Mouse (Mus musculus) heart, adult 2 months (tissue): ENCODE data around the gene Wdhd1. TPM values are rescaled to one million over a fixed set of nuclear protein-coding genes. Genes with fewer than 3 reads are reported as not detected.

ENCODE experiments used
- DNase-seq, 2 experiments: peaks; one replicate each; pipeline ENCODE4 v3.0.0; 2021
- H3K27ac ChIP-seq: fragments of 200-600 bp; 2 replicates; pipeline ENCODE4 v1.8.1; 2022
- H3K27me3 ChIP-seq: fragments of 200-500 bp; 2 replicates; pipeline ENCODE4 v1.6.1; 2012; ENCODE audit warnings: mild to moderate bottlenecking, low read length, inconsistent platforms, mixed read lengths; ENCODE audit not compliant: control insufficient read depth, insufficient read depth
- H3K36me3 ChIP-seq: fragments of 200-500 bp; 2 replicates; pipeline ENCODE4 v1.6.1; 2012; ENCODE audit warnings: low read length, inconsistent platforms; ENCODE audit not compliant: control insufficient read depth, insufficient read depth
- H3K4me1 ChIP-seq: fragments of 200-500 bp; 2 replicates; pipeline ENCODE4 v1.6.1; 2011; ENCODE audit warnings: low read length; ENCODE audit not compliant: control insufficient read depth, insufficient read depth
- H3K4me3 ChIP-seq: fragments of 200-600 bp; 2 replicates; pipeline ENCODE4 v1.8.1; 2022
- H3K79me2 ChIP-seq: fragments of 200-500 bp; replicated peaks from 2 replicates; pipeline ENCODE4 v1.6.1; 2012; ENCODE audit warnings: mild to moderate bottlenecking, inconsistent platforms, low read length, moderate library complexity, mixed read lengths; ENCODE audit not compliant: control insufficient read depth, insufficient read depth
- H3K9ac ChIP-seq: fragments of 200-500 bp; 2 replicates; pipeline ENCODE4 v1.6.1; 2012; ENCODE audit warnings: low read depth, mild to moderate bottlenecking, control low read depth, inconsistent platforms, low read length, mixed read lengths
- CTCF ChIP-seq: fragments of 200-600 bp; IDR thresholded peaks from 2 replicates; pipeline ENCODE4 v1.8.1; 2022; ENCODE audit warnings: antibody characterized with exemption, mild to moderate bottlenecking, moderate library complexity
- EP300 ChIP-seq: fragments of 200-500 bp; IDR thresholded peaks from 2 replicates; pipeline ENCODE4 v1.6.1; 2011; ENCODE audit warnings: low read depth, low read length, control low read depth; ENCODE audit not compliant: insufficient read depth
- POLR2A ChIP-seq: fragments of 200-500 bp; IDR thresholded peaks from 2 replicates; pipeline ENCODE4 v1.6.1; 2011; ENCODE audit warnings: mild to moderate bottlenecking, low read depth, low read length, control low read depth; ENCODE audit not compliant: insufficient read depth
- WGBS: fragments of 180-500 bp; shearing (Covaris S2); methylation state at CpG from one replicate; pipeline ENCODE4 v1.1.7; 2018; 5-methylcytosine and 5-hydroxymethylcytosine counted together
- intact Hi-C: fragments of 180-260 bp; cut with DNase I; formaldehyde crosslinking; loops from one replicate; pipeline ENCODE4 v1.15.1; 2025
- polyA plus RNA-seq: library from polyadenylated mRNA; depleted of rRNA; stranded (reverse); fragments of >200 nt; gene quantifications from 2 replicates; pipeline ENCODE4 v1.2.3, GENCODE M21; 2012
- total RNA-seq, 2 experiments: library from RNA; stranded (reverse); gene quantifications; 2 replicates each; pipeline ENCODE4 v1.2.3; 2021

The Wdhd1 gene
- total and polyA plus RNA-seq, 3 experiments = 0.33 to 0.73 (median 0.48) TPM

DNA sequence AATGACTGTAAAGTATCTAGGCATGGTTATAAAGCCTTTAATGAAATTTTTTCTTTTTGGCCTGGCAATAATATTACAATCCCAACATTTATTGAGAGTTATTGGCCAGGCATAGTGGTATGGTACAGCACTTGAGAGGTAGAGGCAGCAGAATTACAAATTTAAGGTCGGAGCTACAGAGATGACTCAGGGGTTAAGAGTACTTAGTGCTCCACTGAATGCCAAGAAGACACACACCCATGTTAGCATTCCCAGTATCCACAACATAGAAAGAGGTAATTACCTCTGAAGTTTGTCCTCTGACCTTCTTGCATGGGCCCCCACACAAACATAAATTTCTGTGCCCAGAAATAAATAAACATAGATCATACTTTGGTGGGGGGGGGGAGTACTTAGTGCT is 32.4 kb upstream of the Wdhd1 start:
- H3K36me3 ChIP-seq = no peaks in the 10 kb centered on the region; the same call in none of the 2 replicates
- no peak for DNase-seq
- H3K27ac ChIP-seq = no peak overlapping the region
- peaks cover 2% of the 10 kb centered on the region; the same call in 1 of the 2 replicates for H3K4me1 ChIP-seq
- H3K4me3 ChIP-seq = no peak overlapping the region
- intact Hi-C loops = no loop called here
- TF ChIP-seq EP300 (no peak), CTCF (no peak), POLR2A (no peak)
- H3K27me3 ChIP-seq = no peaks in the 10 kb centered on the region
- H3K79me2 ChIP-seq = peaks cover 2% of the 10 kb centered on the region
- H3K9ac ChIP-seq = no peak overlapping the region
- WGBS = 83% methylated on average over 1 of the region's 1 CpGs

GRCm38 (mm10) chr14:47307669-47308068 is 31.0 kb upstream of the Wdhd1 start:
- no peak overlapping the region for H3K27ac ChIP-seq
- no peak for DNase-seq
- H3K27me3 ChIP-seq = no peaks in the 10 kb centered on the region
- H3K36me3 ChIP-seq = peaks cover 4% of the 10 kb centered on the region
- intact Hi-C loops = no loop called here
- no peak overlapping the region for H3K4me3 ChIP-seq
- H3K4me1 ChIP-seq = peaks cover 4% of the 10 kb centered on the region
- peaks cover 7% of the 10 kb centered on the region for H3K79me2 ChIP-seq
- no peak for TF ChIP-seq CTCF
- no peak for TF ChIP-seq POLR2A
- TF ChIP-seq EP300 = no peak
- 73% methylated on average over 3 of the region's 3 CpGs for WGBS
- H3K9ac ChIP-seq = no peak overlapping the region

GRCm38 (mm10) chr14:47305933-47306332 is 29.3 kb upstream of the Wdhd1 start:
- DNase-seq = no peak
- TF ChIP-seq EP300 (no peak), POLR2A (no peak), CTCF (no peak)
- Histone ChIP-seq H3K4me1 (peaks cover 4% of the 10 kb centered on the region), H3K27ac (no peak overlapping the region), H3K36me3 (peaks cover 7% of the 10 kb centered on the region), H3K27me3 (no peaks in the 10 kb centered on the region), H3K4me3 (no peak overlapping the region), H3K9ac (no peak overlapping the region), H3K79me2 (peaks cover 10% of the 10 kb centered on the region)
- intact Hi-C loops = no loop called here
- 80% methylated on average over 4 of the region's 4 CpGs for WGBS

GRCm38 (mm10) chr14:47304814-47305405 is 28.3 kb upstream of the Wdhd1 start:
- TF ChIP-seq CTCF (no peak), POLR2A (no peak), EP300 (no peak)
- 86% methylated on average over 6 of the region's 6 CpGs for WGBS
- no peak overlapping the region for H3K27ac ChIP-seq
- H3K27me3 ChIP-seq = no peaks in the 10 kb centered on the region
- peaks cover 7% of the 10 kb centered on the region for H3K4me1 ChIP-seq
- H3K79me2 ChIP-seq = peaks cover 10% of the 10 kb centered on the region
- H3K4me3 ChIP-seq = no peak overlapping the region
- intact Hi-C loops = no loop called here
- no peak overlapping the region for H3K9ac ChIP-seq
- DNase-seq = no peak
- peaks cover 12% of the 10 kb centered on the region for H3K36me3 ChIP-seq

- peaks cover 16% of the 10 kb centered on the region for H3K79me2 ChIP-seq
- no peaks in the 10 kb centered on the region for H3K27me3 ChIP-seq
- no peak for DNase-seq
- WGBS = 60% methylated on average over 14 of the region's 14 CpGs
- H3K4me1 ChIP-seq = peaks cover 9% of the 10 kb centered on the region
- H3K4me3 ChIP-seq = no peak overlapping the region
- no peak overlapping the region for H3K27ac ChIP-seq
- no peak overlapping the region for H3K9ac ChIP-seq
- peaks cover 19% of the 10 kb centered on the region for H3K36me3 ChIP-seq
- intact Hi-C loops = no loop called here
- TF ChIP-seq EP300 = no peak
- TF ChIP-seq POLR2A = no peak
- no peak for TF ChIP-seq CTCF
Measured at GRCm38 (mm10) chr14:47302885-47303680, 26.4 kb upstream of the Wdhd1 start.

- H3K27me3 ChIP-seq = no peaks in the 10 kb centered on the region
- DNase-seq = peak; percentile 21 to 37
- H3K4me1 ChIP-seq = peaks cover 7% of the 10 kb centered on the region
- 1% methylated on average over 15 of the region's 15 CpGs for WGBS
- no peak for TF ChIP-seq CTCF
- TF ChIP-seq POLR2A = no peak
- no peak for TF ChIP-seq EP300
- H3K9ac ChIP-seq = peak overlapping the region; percentile 100
- peaks cover 21% of the 10 kb centered on the region for H3K36me3 ChIP-seq
- H3K4me3 ChIP-seq = peak overlapping the region; percentile 96
- intact Hi-C loops = loop anchor here (2.0 to 5.0 kb wide), 2 partner anchors 22 to 98 kb away; partner anchors contain the start of genes Socs4 and Wdhd1
- peak overlapping the region; percentile 95 for H3K27ac ChIP-seq
- H3K79me2 ChIP-seq = peaks cover 14% of the 10 kb centered on the region
Measured at GRCm38 (mm10) chr14:47298819-47299261, 22.2 kb upstream of the Wdhd1 start.
